Mouse (Mus musculus): ENCODE measurements around the gene Abhd2. TPM values are rescaled to one million over a fixed set of nuclear protein-coding genes. Genes with fewer than 3 reads are reported as not detected.

Gene Abhd2
- total RNA-seq, 2 experiments from 2014 or later, result 6.1 to 7.1 TPM

DNA sequence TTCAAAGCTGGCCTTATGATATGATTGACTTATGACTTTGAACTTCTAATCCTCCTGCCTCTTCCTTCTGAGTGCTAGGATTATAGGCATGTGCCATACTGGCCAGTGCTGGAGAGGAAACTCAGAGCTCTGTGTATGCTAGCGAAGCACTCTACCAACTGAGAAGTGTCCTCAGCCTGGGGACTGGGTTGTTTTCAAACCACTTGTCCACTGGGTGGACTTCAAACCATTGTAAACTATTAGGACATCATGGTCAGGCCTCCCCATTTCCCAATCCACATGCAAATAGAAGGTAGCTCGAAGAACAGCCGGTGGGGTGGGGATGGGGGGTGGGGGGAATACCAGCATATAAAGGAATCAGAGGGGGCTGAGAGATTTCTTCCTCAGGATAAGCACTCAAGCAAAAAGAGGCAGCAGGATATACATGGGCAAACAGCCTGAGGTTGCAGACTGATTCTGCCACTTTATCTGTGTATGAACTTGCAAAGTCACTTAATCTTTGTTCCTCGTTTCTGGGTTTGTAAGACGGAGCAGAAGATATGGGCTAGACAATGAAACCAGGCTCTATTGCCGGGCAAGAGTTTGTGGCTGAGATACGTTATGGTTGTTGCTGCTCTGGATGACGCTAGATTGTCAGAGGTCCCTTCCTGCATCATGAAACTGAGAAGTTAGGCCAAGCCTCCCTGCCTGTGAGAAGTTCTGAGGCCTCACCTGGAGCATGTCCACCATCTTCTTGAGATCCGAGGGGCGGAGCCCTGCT is 103.7 kb downstream of the Abhd2 start:
- no peak for DNase-seq

DNA sequence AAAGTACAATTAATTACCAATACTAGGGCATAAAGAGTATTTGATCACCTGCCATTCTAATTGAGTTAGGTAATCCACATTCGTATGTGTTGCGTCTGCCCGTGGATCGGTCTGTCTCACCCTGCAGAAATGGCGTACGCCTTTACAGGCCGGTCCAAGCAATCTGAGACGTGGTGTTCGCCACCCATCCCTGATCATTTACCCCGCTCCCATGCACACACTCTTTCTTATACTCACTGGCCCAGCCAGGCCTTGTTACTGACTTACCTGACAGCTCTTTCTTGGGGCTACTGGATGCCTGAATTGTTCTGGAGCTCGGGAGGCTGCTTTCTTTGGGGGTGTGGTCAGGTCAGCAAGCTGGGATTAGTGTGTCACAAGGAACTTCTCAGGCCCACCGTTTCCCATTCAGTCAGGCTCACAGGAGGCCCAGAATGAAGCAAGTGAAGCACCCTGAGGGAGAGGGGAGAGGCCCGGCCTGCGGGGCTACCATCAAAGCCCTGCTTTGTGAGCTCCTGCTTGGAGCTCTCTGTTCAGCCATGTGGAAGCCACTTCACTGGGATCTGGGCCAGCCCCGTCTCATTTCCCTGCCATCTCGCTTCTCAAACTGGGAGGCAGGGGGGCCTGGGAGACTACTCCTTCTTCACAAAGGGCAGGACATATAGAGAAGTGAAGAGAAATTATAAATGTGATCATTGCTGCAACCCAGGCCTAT is 113.6 kb downstream of the Abhd2 start, which contains the start of gene Rlbp1:
Gene Rlbp1 (minus strand): TSS at position 627 of the 712 bp plus-strand sequence.
- no peak for DNase-seq

DNA sequence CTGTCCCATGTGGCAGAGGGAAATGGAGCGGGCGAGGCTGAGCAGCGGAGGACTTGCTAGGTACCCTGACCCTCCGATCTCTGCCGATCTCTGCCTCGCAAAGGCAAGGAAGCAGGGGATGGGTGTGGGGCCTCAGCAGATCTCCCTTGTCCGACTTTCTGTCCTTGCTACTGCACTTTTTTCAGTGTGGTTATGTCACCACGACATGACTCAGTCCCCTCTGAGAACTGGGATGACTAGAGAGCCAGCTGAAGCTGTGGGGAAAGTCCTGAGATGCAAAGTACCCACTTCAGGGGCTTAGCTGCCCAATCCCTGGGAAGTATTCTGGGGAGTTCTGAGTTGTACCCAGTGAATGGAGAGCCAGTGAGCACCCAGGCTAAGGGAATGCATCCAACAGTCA is 114.1 kb downstream of the Abhd2 start:
- no peak for DNase-seq

DNA sequence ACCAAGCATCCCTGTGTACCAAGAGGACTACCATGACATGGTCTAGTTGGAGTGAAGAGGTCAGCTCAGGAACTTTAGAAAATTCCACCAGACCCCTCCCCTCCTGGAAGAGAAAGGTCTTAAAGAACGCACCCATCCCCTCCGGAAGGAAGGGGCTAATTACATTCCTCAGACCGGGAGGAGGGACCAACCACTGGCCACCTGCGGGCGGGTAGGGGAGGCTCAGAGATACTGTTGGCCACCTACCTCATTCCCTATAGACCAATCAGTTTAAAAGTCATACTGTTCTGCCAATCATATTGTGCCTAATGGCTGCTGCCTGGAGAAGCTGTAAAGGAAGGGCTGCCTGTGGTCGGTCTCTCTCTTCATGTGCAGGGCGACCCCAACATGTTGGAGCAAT is 115.0 kb downstream of the Abhd2 start:
- DNase-seq, result no peak

DNA sequence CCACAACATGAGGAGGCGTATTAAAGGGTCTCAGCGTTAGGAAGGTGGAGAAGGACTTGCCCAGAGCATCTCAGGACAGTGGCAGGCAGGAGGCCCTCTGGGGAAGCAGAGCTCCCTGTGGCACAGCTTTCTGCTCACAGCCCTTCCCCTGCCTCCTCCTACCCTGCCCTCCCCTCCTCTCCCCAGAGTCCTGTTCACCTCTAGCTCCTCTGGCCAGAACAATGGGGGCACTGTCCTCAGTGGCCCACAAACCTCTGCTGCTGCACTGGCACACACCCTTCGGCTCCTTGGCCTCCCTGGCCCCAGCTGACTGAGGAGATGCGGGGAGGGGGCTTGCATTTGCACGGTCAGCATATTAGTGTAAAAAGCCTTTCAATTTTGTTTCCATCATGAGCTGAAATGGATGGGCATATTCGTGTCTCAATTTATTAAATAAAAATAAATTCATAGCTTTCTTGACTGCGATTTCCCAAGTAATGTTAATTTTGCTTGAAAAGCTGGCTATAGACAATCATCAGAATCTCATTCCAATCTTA is 115.7 kb downstream of the Abhd2 start:
- no peak for DNase-seq

DNA sequence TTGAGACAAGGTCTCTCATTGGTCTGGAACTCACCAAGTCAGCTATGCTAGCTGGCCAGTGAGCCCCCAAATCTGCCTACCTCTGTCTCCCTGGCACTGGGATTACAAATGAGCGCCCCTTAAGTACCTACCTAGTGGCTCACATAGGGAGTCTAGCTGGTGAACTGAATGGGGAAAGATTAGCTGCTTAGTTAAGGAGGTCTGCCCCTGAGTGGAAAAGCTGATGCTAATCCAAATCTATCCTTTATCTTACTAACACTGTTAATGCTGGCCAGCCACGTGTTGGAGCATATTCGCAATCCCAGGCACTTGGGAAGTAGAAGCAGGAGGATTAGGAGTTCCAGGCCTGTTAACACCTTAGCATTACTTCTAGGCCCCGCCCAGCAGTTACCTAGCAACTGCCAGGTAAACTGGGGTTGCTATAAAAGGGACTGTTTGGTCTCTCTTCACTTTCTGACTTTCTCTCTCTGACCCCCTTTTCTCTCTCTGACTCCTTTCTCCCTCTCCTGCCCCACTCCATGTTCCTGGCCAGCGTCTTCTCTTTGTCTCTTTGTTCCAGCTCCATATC is 117.2 kb downstream of the Abhd2 start:
- no peak for DNase-seq

DNA sequence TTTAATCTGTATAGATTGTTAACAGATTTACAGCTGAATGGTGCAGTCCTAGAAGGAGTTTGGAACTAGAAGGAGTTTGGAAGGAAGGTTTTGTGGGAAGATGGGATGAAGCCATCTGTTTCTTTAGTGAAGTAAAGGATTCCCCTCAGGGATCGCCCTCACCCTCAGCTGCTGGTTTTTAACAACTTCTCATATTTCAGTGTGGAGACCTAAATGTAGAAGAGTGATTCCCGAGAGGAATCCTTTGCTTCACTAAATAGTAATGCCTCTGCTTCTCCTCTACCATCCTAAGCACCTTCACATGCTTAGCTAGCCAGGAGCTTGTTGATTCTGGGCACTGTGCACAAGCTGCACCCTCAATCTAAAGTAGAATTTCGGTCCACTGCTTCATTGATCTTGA is 118.5 kb downstream of the Abhd2 start:
- no peak for DNase-seq

DNA sequence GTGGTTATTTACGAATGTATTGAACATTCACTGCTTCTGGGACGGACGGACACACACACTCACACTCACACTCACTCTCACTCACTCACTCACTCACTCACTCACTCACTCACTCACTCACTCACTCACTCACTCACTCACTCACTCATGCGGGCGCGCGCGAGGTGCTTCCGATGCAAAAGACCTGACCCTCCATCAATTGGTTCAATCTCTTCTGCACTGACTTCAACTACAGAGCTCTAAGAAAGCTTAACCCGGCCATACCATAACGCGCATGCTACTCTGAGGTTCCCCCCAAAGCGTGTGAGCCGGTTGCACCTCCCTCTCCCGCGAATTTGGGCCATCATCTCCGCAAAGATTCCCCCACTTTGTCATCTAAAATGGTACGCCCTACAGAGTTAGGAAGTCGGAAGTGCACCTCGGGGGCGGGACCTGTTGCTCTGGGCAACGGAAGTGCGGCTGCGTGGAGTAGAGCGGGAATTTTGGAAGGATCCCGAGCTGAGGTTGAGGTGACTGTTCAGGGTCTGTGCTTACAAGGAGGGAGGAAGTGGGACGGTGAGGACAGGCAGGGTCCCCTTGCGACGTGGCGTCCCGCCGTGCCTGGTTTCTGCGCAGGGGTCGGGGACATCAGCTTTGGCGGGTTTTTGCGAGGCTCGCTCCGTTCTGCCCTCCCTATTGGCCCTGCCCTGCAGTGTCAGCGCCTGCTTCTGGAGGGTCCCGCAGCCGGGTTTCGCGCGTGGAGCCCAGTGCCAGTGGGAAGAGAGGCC is 119.1 kb downstream of the Abhd2 start, which contains the start of gene Fanci:
Gene Fanci (plus strand): TSS at position 47 of the 767 bp plus-strand sequence.
- DNase-seq, result peak; percentile 86

DNA sequence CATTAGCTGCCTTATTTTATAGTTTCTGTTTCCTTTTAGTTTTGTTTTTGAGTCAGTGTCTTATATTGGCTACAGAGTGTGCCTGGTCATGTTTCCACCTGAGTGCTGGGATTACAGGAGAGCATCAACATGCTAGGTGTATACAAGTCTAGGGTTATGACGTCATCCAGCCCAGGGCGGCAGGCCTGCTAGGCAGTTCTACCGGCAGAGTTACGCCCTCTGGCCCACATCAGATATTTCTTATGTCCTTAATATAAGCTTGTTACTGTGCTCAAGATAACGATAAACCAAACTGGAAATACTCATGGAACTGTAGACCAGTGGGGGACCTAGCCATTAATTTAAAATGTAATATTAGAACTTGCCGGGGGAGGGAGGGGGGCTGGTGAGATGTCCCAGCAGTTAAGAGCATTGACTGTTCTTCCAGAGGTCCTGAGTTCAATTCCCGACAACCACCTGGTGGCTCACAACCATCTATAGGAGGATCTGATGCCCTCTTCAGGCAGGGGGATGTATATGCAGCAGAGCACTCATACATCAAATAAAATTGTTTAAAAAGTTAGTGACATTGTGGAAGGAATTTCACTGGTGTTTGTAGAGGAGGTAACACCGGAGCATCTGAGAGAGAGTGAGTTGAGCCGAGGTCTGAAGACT is 120.0 kb downstream of the Abhd2 start:
- DNase-seq, result no peak

DNA sequence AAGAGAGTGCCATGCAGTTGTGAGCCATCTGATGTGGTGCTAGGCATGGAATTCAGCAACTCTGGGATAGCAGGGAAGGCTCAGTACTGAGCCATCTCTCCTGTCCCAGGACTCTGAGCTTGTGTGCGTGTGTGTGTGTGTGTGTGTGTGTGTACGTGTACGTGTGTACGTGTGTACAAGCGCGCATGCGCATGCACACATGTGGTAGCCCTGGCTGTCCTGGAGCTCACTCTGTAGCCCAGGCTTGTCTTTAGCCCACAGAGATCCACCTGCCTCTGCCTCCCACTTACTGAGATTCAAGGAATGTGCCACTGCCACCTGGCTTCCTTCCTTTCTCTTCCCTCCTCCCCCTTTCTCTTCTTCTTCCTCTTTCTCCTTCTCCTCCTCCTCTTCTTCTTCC is 120.9 kb downstream of the Abhd2 start:
- no peak for DNase-seq

DNA sequence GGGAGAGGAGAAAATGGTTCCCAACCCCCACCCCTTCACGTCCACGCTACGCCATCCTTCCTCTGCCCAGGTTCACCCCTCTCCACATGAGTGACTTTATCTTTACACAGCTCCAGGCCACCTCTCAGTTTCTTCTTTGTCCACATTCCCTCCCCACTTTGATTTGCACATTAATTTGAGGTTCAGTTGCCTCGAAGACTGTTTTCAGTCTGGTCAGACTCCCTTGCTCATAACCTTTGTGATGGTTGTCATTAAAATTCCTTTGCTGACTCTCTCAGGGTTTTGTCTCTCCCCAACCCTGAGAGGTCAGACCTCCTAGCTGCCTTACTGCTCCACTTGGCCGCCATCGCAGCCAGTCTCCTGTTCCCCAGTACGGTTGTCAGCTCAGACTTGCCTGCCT is 121.7 kb downstream of the Abhd2 start:
- no peak for DNase-seq

DNA sequence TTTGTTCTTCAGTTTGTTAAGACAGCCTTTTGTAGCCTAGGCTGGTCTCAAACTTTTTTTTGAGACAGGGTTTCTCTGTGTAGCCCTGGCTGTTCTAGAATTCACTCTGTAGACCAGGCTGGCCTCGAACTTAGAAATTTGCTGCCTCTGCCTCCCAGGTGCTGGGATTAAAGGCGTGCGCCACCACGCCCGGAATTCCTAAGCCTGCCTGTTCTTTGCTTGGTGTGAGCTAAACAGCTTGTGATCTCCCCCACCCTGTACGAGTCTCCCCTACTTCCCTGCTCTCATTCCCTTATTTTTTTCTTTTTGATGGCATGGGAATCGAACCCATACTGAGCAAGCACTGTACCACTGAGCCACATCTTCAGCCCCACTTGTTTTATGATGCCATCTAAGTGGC is 122.2 kb downstream of the Abhd2 start:
- no peak for DNase-seq

DNA sequence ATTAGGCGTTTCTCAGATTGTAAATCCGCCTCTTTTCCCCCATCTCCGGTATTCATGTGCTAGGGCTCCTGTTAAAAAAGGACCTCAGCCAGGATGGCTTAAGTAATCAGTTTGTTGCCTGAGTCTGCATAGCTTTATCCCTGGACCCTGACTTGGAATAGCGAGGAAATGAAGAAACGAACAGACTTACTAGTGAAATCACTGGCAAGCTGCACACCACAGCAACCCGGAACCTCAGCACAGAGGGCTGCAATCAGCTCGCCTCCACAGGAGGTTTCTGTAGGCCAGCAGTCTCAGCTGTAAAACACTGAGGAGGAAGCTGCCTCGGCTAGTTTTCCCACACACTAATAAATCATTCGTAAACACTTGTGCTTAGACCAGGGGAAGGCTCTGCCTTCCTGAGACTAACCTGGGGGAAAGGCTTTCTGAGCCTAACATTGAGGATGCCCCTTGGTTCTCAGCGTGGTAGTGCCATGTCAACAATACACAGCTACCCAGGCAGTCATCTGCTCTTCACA is 124.5 kb downstream of the Abhd2 start:
- DNase-seq, result no peak

DNA sequence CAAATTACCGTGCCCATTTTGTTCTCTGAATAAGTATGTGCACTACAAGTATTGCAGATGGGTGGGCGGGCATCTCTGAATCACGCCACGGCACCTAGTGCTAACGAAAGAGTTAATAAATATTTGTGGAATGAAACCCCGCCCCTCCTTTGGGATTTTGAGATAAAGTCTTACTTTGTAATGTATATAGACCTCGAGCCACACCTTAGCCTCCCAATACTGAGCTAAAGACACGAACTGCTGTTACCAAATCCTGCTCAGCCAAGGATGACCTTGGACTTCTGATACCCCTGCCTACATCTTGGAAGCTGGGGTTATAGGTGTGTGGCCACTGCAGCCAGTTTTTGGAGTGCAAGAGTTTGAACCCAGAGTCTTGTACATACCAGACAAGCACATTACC is 125.4 kb downstream of the Abhd2 start:
- DNase-seq, result no peak

DNA sequence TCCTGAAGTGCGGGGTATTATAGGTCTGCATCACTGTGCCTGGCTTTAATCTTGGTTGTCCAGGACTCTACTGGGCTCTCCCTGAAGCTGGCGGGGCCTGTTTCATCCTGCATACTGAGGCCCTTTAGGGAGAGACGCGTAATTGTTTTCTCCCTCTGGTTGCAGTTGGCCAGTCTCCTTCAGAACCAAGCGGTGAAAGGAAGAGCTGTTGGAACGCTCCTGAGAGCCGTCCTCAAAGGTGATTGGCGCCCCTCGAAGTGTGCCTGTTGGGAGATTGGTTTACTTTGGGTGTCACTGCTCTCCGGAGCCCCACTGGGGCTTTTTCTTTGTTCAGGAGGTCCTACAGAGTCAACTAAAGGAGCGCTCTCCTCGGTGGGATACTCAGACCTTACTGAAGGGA is 126.0 kb downstream of the Abhd2 start:
- DNase-seq, result no peak

DNA sequence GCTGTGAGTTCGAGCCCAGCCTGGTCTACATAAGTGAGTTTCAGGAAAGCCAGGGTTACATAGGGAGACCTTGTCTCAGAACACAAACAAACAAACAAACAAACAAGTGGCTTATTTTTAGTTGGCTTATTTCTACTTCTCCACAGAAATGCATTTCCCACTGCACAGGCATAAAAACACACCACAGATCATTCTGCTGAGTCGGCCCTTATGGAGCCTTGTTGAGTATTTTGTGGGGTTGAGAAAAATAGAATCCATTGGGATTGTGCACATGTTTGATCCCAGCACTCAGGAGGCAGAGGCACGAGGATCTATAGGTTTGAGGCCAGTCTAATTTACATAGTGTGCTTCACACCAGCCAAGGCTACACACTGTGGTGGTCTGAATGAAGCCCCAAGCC is 127.3 kb downstream of the Abhd2 start:
- DNase-seq, result no peak

DNA sequence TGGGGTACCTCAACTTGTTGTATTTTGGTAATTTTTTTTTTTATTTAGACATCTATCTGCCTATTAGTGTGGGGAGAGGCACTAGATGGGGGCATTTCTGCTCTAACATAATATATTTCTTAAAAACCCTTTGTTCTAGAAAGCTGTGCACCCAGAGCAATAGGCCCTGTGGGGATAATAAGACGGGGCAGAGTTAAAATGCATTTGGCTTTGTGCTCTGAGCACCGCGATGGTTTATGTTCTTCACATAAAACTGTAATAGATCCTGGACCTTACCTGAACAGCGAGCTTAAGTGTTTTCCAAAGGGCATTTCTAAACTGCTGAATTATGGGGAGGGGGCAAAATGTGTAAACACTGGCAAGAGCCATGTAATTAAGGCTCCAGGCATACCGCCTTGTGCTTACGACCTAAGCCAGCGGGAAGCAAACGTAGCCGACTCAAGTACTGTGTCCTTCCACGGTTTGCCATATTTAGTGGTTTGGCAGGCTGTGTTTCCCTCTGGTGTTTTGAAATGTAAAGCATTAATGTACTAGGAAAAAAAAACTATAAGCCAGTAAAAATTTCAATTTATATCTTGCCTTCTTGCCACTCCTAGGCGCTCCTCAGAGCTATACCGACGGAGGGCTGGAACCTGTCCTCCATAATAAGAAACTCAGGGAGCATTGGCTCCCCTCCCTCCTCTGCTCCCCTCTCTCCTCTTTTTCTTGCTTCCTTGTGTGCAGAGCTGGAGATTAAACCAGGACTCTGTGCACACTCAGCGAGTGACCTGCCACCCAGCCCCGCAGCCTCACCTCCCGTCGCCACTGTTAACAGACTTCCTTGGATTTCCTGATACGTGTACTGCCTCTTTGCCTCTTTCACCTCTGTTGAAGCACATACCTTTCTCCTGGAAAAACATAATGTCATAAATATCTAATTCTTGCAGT is 141.7 kb downstream of the Abhd2 start:
- DNase-seq, result no peak
